10 mouse cellular contexts compared by ENCODE assay signal in the genomic region with DNA sequence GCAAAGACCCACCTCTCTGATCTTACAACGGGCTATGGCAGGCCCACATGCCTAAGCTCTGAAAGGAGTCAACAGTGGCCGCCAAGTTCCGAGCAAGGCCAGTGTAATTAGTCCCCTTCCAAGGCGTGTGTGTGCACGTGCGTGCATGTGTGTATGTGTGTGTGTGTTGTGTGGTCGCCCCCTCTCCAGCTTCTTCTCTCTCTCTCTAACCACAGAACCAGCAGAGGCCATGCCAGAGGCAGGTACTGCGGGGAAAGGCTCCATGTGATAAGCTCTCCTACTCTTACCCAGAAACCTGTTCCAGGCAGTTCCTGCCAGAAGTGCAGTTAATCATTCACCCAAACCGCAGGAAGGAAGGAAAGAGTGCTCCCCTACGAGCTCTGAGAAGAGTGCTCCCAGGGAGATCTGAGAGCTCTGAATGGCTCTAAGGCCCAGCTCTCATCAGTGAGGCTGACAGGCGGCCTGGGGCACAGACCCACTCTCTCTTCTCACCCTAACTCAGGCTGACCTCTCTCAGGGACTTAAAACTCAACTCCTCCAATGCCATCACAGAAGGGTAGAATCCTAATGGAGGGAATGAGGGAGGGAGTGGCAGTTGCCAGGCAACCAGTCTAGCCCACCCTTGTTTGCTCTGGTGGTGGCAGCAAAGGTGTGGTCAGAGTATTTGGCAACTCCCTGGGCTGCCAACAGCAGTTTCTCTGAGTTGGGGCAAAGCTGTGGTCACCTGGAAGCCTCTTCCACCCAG. TPM values are rescaled to one million over a fixed set of nuclear protein-coding genes. Genes with fewer than 3 reads are reported as not detected.
DNase-seq lines count a peak whose midpoint lies in the region; ATAC-seq and TF ChIP-seq lines count a peak whose summit lies in the region.
"Had no signal": no experiment of that assay in that cellular context is flagged by ENCODE, and none has a peak within 500 bp of the region (broad histone marks: within the 10 kb centered on the region; RNA-seq: fewer than 3 reads in every experiment).

A gene (plus strand): TSS at position 386 of the 745 bp plus-strand sequence.

- no peak for TF ChIP-seq CTCF in thymus, adult 2 months (IDR thresholded peaks at IDR 0.05; ENCODE audit: borderline replicate concordance, control insufficient read depth, extremely low read depth, insufficient read depth, low read length, poor library complexity)

- 8% methylated on average over 11 of the region's 11 CpGs for WGBS in thymus, adult 2 months
- WGBS in liver, embryonic 16.5 days (ENCODE audit: insufficient replicate concordance) = 13% methylated on average over 11 of the region's 11 CpGs

- H3K9me3 ChIP-seq in liver, embryonic 16.5 days (replicated peaks; ENCODE audit: control insufficient read depth, low read length) = no peaks in the 10 kb centered on the region
- H3K9me3 ChIP-seq: neural tube, embryonic 12.5 days had no signal

- DNase-seq in thymus, adult 2 months = no peak
- no peak for DNase-seq in thymus, adult 18-20 months
- peak; percentile 79 for DNase-seq in kidney, adult 18-20 months
- DNase-seq in thymus, postnatal 25 days = peak; percentile 42
- no peak for DNase-seq in adrenal gland, postnatal 36 days
- no peak for DNase-seq in Muller cell, postnatal 12 days (ENCODE audit: inconsistent ontology term)
- no peak for DNase-seq in left cerebral cortex, postnatal 4 days

- H3K4me3 ChIP-seq in thymus, adult 2 months (ENCODE audit: control insufficient read depth, insufficient read depth, low read length) = no peak within 1 kb of the TSS
- peak within 1 kb of the TSS; percentile 9; the same call in 1 of the 2 replicates for H3K4me3 ChIP-seq in liver, embryonic 16.5 days (ENCODE audit: low read depth, low read length)
- H3K4me3 ChIP-seq: neural tube, embryonic 12.5 days had no signal

- H3K27me3 ChIP-seq in thymus, adult 2 months (ENCODE audit: control insufficient read depth, insufficient read depth, low read length) = no peaks in the 10 kb centered on the region
- no peaks in the 10 kb centered on the region for H3K27me3 ChIP-seq in liver, embryonic 16.5 days (ENCODE audit: control insufficient read depth, insufficient read depth, low read depth, low read length)
- H3K27me3 ChIP-seq: neural tube, embryonic 12.5 days; Patski had no signal

- no peaks in the 10 kb centered on the region for H3K36me3 ChIP-seq in thymus, adult 2 months (ENCODE audit: control insufficient read depth, insufficient read depth, low read length)
- H3K36me3 ChIP-seq in liver, embryonic 16.5 days (ENCODE audit: control insufficient read depth, insufficient read depth) = peaks cover 10% of the 10 kb centered on the region

- peak within 1 kb of the TSS; percentile 79 for H3K27ac ChIP-seq in thymus, adult 2 months (ENCODE audit: control insufficient read depth, insufficient read depth, low read length)
- H3K27ac ChIP-seq in liver, embryonic 16.5 days (ENCODE audit: low read length) = peak within 1 kb of the TSS; percentile 94
- H3K27ac ChIP-seq: neural tube, embryonic 12.5 days had no signal

- intact Hi-C loops in left cerebral cortex, postnatal 4 days (cut with DNase I) = no loop called here

- H3K4me2 ChIP-seq in liver, embryonic 16.5 days (ENCODE audit: low read depth, low read length) = peak within 1 kb of the TSS; percentile 51
- H3K4me2 ChIP-seq: neural tube, embryonic 12.5 days had no signal

- peak; percentile 76 for ATAC-seq in liver, embryonic 16.5 days (ENCODE audit: low read depth)
- ATAC-seq: Patski had no signal

- H3K4me1 ChIP-seq in thymus, adult 2 months (replicated peaks; ENCODE audit: control insufficient read depth, insufficient read depth, low read length) = peaks cover 34% of the 10 kb centered on the region
- H3K4me1 ChIP-seq in liver, embryonic 16.5 days (ENCODE audit: control insufficient read depth, low read depth, low read length) = peaks cover 34% of the 10 kb centered on the region
- H3K4me1 ChIP-seq: neural tube, embryonic 12.5 days had no signal

- peak within 1 kb of the TSS; percentile 54 for H3K9ac ChIP-seq in liver, embryonic 16.5 days (ENCODE audit: low read depth, low read length)
- H3K9ac ChIP-seq: neural tube, embryonic 12.5 days had no signal

- TF ChIP-seq POLR2A in thymus, adult 2 months (IDR thresholded peaks at IDR 0.05; ENCODE audit: control insufficient read depth, extremely low read depth, insufficient read depth, low read length, poor library complexity) = 0 out of 2 replicates have a peak, but pooled peaks have one; percentile 25

RNA-seq across cellular contexts. Expression of the gene that starts here (rescaled TPM):
- 0.62 and 0.71 TPM in 2 replicates for polyA plus RNA-seq in thymus, adult 2 months (2012; rRNA removed)
- polyA plus RNA-seq in liver, embryonic 16.5 days (2015; fragmentation: Nextera tagmentation; extraction: Ambion mirVana) = 2.7 and 3.1 TPM in 2 replicates
- total RNA-seq in adrenal gland, postnatal 36 days (2021) = not detected
- not detected for total RNA-seq in left cerebral cortex, postnatal 4 days (2021)

Comparison
In these comparisons a context has a peak if more than half of its experiments do, and no peak if none do; other contexts are left out.
1. DNase-seq: peak in kidney, adult 18-20 months (single experiment) and thymus, postnatal 25 days (single experiment); none in thymus, adult 2 months (single experiment), thymus, adult 18-20 months (0 of 2), adrenal gland, postnatal 36 days (0 of 2), Muller cell, postnatal 12 days (single experiment) and left cerebral cortex, postnatal 4 days (single experiment).